In the genomic region with DNA sequence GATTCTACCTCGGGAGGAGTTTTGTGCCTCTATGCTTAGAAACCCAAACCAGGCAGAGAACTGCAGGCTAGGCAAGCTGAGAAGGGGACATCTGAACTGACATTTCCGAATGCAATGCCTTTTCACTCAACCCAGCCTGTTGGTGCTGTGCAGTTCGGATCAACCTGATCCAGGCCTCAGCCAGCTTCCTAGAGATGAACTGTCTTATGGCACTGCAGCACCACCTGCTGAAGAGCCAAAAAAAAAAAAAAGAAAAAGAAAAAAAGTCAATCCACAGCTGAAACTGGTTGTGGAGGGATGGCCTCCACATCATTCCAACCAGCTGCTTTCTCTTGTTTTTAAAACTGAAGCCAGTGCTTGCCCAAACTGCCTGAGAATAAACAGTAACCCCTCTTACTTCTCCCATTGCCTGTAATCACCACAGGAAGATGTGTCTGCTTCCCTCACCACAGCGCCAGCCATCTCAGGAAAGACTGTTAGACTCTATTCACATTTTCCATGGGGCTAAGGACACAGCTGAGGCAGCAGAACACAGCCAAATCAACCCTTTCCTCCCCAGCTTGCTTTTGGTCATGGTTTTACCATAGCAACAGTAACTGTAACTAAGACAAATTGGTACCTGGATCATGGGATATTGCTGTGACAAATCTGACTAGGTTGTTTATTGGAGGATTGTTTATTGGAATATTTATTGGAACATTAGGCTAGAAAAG, we compare ENCODE assay signal across 10 mouse cellular contexts.
DNase-seq lines count a peak whose midpoint lies in the region; ATAC-seq and TF ChIP-seq lines count a peak whose summit lies in the region.
"Had no signal": no experiment of that assay in that cellular context is flagged by ENCODE, and none has a peak within 500 bp of the region (broad histone marks: within the 10 kb centered on the region; RNA-seq: fewer than 3 reads in every experiment).

No protein-coding gene starts in this region.

- no peak for TF ChIP-seq POLR2A in CH12.LX (IDR thresholded peaks at IDR 0.05; ENCODE audit: low read depth, low read length)

- WGBS in liver, embryonic 16.5 days (ENCODE audit: insufficient replicate concordance), result 24% methylated on average over 4 of the region's 4 CpGs
- 66% methylated on average over 4 of the region's 4 CpGs for WGBS in hindbrain, embryonic 13.5 days

- no peak overlapping the region for H3K27ac ChIP-seq in CH12.LX (ENCODE audit: insufficient read depth, low read depth)
- peak overlapping the region; percentile 85 for H3K27ac ChIP-seq in liver, embryonic 16.5 days (ENCODE audit: low read length)
- no peak overlapping the region for H3K27ac ChIP-seq in hindbrain, embryonic 13.5 days

- TF ChIP-seq EP300 in CH12.LX (IDR thresholded peaks at IDR 0.05; ENCODE audit: low read length), result peak; percentile 57

- H3K4me2 ChIP-seq in CH12.LX (ENCODE audit: insufficient read depth, low read depth, poor library complexity, severe bottlenecking), result peak overlapping the region; percentile 51
- peak overlapping the region; percentile 57 for H3K4me2 ChIP-seq in liver, embryonic 16.5 days (ENCODE audit: low read depth, low read length)
- no peak overlapping the region for H3K4me2 ChIP-seq in hindbrain, embryonic 13.5 days

- H3K36me3 ChIP-seq in CH12.LX (replicated peaks in 1 of 2; ENCODE audit: control insufficient read depth in 1 of 2, insufficient read depth in 1 of 2, low read length in 1 of 2), result peaks cover 0 to 3% of the 10 kb centered on the region in 2 experiments
- no peaks in the 10 kb centered on the region for H3K36me3 ChIP-seq in liver, embryonic 16.5 days (ENCODE audit: control insufficient read depth, insufficient read depth)
- no peaks in the 10 kb centered on the region for H3K36me3 ChIP-seq in hindbrain, embryonic 13.5 days

- peak in 1 of 2 experiments; percentile 28; a peak in 2 of 4 replicates for TF ChIP-seq CTCF in CH12.LX (conservative IDR thresholded peaks at IDR 0.05 in 1 of 2, IDR thresholded peaks at IDR 0.05 in 1 of 2; ENCODE audit: low read depth in 2 of 2, low read length in 2 of 2)

- H3K9ac ChIP-seq in CH12.LX (ENCODE audit: insufficient read depth, low read depth), result peak overlapping the region; percentile 32; the same call in 1 of the 2 replicates
- H3K9ac ChIP-seq in liver, embryonic 16.5 days (ENCODE audit: low read depth, low read length), result peak overlapping the region; percentile 25
- H3K9ac ChIP-seq in hindbrain, embryonic 13.5 days, result no peak overlapping the region

- peak; percentile 32 for TF ChIP-seq RAD21 in CH12.LX (IDR thresholded peaks at IDR 0.05; ENCODE audit: low read depth, low read length)

- H3K4me1 ChIP-seq in CH12.LX (ENCODE audit: control insufficient read depth in 1 of 2, insufficient read depth in 2 of 2), result peaks cover 4 to 14% of the 10 kb centered on the region in 2 experiments
- H3K4me1 ChIP-seq in liver, embryonic 16.5 days (ENCODE audit: control insufficient read depth, low read depth, low read length), result peaks cover 24% of the 10 kb centered on the region
- H3K4me1 ChIP-seq in hindbrain, embryonic 13.5 days (replicated peaks), result 0 out of 2 replicates have a peak, but pooled peaks cover 6% of the 10 kb centered on the region

- ATAC-seq in common myeloid progenitor, adult 5-6 weeks (replicated peaks; ENCODE audit: low read depth, poor library complexity, severe bottlenecking), result peak; percentile 75
- ATAC-seq in liver, embryonic 16.5 days (ENCODE audit: low read depth), result peak; percentile 63
- no peak for ATAC-seq in hindbrain, embryonic 13.5 days (ENCODE audit: low FRiP score)
- ATAC-seq: midbrain, embryonic 16.5 days had no signal

- H3K79me2 ChIP-seq in CH12.LX (replicated peaks; ENCODE audit: control insufficient read depth, extremely low read depth, insufficient read depth, poor library complexity, severe bottlenecking), result peaks cover 4% of the 10 kb centered on the region; the same call in 1 of the 2 replicates

- no peaks in the 10 kb centered on the region for H3K9me3 ChIP-seq in CH12.LX (replicated peaks; ENCODE audit: low read length)
- no peaks in the 10 kb centered on the region for H3K9me3 ChIP-seq in liver, embryonic 16.5 days (replicated peaks; ENCODE audit: control insufficient read depth, low read length)
- no peaks in the 10 kb centered on the region for H3K9me3 ChIP-seq in hindbrain, embryonic 13.5 days

- in situ Hi-C loops in CH12.LX (cut with MboI; ENCODE audit: low pct_ligation_motif_present, low pct_unique_long_range_greater_than_20kb, low sequenced_read_pairs), result no loop called here

- dilution Hi-C loops in CH12.LX (cut with MboI; ENCODE audit: extremely low pct_ligation_motif_present, extremely low pct_unique_long_range_greater_than_20kb, low sequenced_read_pairs), result no loop called here

- H3K4me3 ChIP-seq in CH12.LX (replicated peaks in 1 of 3; ENCODE audit: low read depth in 2 of 3, low read length in 2 of 3, poor library complexity in 1 of 3), result no peak overlapping the region
- peak overlapping the region; percentile 31 for H3K4me3 ChIP-seq in liver, embryonic 16.5 days (ENCODE audit: low read depth, low read length)
- H3K4me3 ChIP-seq in hindbrain, embryonic 13.5 days, result no peak overlapping the region

- H3K27me3 ChIP-seq in CH12.LX (replicated peaks), result no peaks in the 10 kb centered on the region
- H3K27me3 ChIP-seq in liver, embryonic 16.5 days (ENCODE audit: control insufficient read depth, insufficient read depth, low read depth, low read length), result no peaks in the 10 kb centered on the region
- H3K27me3 ChIP-seq in hindbrain, embryonic 13.5 days, result no peaks in the 10 kb centered on the region

- peak; percentile 9 for DNase-seq in kidney, postnatal 14 days
- no peak for DNase-seq in kidney, adult 11 months
- DNase-seq in CH12.LX (ENCODE audit: extremely low read depth), result peak; percentile 32
- no peak for DNase-seq in adrenal gland, postnatal 10 days
- no peak for DNase-seq in ovary, postnatal 36 days (ENCODE audit: low spot score)
- DNase-seq: cerebellum, adult 18-20 months had no signal

TF ChIP-seq in CH12.LX, 34 proteins besides CTCF, POLR2A, EP300 and RAD21:
- TF ChIP-seq NRF1 (IDR thresholded peaks at IDR 0.05; ENCODE audit: low read depth, low read length), result no peak
- peak; percentile 46; the same call in 1 of the 2 replicates for TF ChIP-seq ETS1 (conservative IDR thresholded peaks at IDR 0.05; ENCODE audit: low read depth, low read length)
- no peak for TF ChIP-seq USF2 (conservative IDR thresholded peaks at IDR 0.05; ENCODE audit: low read depth, low read length)
- 0 out of 2 replicates have a peak, but pooled peaks have one; percentile 26 for TF ChIP-seq MAFK (IDR thresholded peaks at IDR 0.05; ENCODE audit: insufficient replicate concordance, low read length)
- TF ChIP-seq E2F4 (IDR thresholded peaks at IDR 0.05; ENCODE audit: insufficient replicate concordance, low read depth, low read length), result no peak
- TF ChIP-seq TCF12 (IDR thresholded peaks at IDR 0.05; ENCODE audit: low read depth, low read length), result peak; percentile 20; the same call in 1 of the 2 replicates
- peak; percentile 12; the same call in 1 of the 2 replicates for TF ChIP-seq IRF4 (IDR thresholded peaks at IDR 0.05; ENCODE audit: low read depth, low read length)
- 0 out of 2 replicates have a peak, but pooled peaks have one; percentile 52 for TF ChIP-seq JUND (conservative IDR thresholded peaks at IDR 0.05; ENCODE audit: low read depth, low read length)
- no peak for TF ChIP-seq UBTF (IDR thresholded peaks at IDR 0.05; ENCODE audit: low read depth, low read length)
- TF ChIP-seq RCOR1 (conservative IDR thresholded peaks at IDR 0.05; ENCODE audit: low read depth, low read length), result no peak
- TF ChIP-seq ZNF384 (IDR thresholded peaks at IDR 0.05; ENCODE audit: low read depth, low read length), result peak; percentile 87

Comparison
In these comparisons a context has a peak if more than half of its experiments do, and no peak if none do; other contexts are left out.
1. DNase-seq: peak in kidney, postnatal 14 days (single experiment) and CH12.LX (single experiment); none in kidney, adult 11 months (single experiment), adrenal gland, postnatal 10 days (single experiment) and ovary, postnatal 36 days (single experiment).